Mouse (Mus musculus) retina, adult 2 months (tissue): ENCODE results near the gene Atf7ip.

Experiments used
- DNase-seq: peaks from one replicate; pipeline ENCODE4 v3.0.0-alpha.2; 2012; ENCODE audit warnings: low read depth, low spot score

The Atf7ip gene

DNA sequence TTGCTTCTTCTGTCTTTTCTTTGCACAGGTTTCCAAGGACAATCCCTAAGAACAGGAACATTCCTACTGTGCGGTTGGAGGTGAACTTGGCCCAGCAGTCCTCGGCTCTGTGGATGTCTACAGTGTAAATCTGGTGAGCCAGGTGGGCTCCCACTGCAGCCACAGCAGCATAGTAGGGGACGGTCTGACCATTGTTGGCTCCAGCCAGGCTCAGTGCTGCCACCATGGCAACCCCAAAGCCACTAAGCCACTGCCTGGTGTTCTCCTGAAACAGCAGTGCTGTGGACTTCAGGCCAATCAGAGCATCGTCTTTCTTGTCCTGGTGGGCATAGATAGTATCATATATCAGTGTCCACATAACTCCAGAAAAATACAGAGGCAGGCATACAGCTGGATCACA lies 19.8 kb upstream of the Atf7ip start:
- DNase-seq = no peak

DNA sequence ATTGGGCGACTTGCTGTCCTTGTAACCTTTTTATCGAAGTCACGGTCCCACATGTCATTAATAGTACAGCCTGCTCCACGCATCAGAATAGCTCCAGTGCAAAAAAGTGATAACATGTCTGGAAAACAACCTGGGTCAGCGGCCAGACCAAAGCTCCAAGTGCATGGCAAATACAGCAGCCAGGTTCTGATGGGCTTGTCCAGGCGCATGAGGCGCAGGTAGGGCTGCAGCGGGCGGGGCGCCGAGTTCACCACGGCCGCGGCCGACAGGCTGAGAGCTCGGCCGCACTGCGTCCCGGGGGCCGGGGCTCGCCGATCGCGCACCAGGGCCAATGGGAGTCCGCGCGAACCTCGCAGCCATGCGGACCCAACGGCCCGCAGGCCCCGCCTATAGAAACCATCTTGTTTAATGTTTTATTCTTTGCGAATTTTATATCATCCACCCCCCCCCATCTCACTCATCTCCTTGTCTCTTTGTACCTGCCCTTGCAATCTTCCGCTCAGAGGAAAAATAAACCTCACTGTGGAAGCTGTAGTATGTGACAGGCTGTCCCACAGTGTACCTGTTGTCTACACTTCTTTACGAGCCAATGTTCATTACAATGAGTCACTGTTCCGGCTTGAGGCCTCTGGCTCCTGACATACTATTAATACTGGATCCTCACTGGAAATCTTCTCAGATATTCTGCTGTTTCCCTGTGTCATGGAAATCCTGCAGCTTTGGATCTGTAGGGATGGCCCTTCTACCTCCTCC lies 19.0 kb upstream of the Atf7ip start:
- no peak for DNase-seq

DNA sequence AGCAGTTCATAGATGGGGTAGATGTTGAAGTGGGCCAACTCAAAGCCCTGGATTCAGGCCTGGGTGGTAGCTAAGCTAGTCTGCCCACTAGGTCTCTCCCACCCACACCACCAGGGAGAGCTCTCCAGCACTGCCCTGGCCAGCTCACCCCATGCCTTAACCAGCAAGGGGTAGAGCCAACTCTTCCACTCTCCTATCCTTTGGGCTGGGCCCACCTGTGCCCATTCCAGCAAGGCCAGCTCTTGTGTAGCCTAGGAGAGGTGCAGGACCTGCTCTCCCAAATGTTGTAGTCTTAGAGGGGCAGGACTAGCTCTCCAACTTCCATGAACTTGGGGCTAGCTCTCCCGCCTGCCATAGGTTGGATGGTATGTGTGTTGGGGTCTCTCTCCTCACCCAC lies 18.4 kb upstream of the Atf7ip start:
- no peak for DNase-seq

DNA sequence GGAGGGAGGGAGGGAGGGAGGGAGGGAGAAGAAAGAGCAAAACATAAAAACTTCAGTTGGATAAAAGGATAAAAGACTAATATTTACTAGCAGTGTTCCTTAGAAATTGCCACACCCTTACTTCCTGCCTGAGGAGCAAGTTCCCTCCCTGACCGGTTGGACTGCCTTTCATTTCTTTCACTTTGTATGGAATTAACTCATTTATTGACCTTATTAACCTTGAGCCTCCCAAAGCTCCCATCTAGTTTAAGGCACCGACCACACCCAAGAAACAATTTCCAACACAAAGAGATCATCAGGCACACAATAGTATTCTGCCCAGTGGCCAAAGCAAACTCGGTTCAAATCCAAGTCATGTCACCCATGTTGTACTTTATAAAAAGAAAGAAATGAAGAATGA lies 16.1 kb upstream of the Atf7ip start:
- no peak for DNase-seq

DNA sequence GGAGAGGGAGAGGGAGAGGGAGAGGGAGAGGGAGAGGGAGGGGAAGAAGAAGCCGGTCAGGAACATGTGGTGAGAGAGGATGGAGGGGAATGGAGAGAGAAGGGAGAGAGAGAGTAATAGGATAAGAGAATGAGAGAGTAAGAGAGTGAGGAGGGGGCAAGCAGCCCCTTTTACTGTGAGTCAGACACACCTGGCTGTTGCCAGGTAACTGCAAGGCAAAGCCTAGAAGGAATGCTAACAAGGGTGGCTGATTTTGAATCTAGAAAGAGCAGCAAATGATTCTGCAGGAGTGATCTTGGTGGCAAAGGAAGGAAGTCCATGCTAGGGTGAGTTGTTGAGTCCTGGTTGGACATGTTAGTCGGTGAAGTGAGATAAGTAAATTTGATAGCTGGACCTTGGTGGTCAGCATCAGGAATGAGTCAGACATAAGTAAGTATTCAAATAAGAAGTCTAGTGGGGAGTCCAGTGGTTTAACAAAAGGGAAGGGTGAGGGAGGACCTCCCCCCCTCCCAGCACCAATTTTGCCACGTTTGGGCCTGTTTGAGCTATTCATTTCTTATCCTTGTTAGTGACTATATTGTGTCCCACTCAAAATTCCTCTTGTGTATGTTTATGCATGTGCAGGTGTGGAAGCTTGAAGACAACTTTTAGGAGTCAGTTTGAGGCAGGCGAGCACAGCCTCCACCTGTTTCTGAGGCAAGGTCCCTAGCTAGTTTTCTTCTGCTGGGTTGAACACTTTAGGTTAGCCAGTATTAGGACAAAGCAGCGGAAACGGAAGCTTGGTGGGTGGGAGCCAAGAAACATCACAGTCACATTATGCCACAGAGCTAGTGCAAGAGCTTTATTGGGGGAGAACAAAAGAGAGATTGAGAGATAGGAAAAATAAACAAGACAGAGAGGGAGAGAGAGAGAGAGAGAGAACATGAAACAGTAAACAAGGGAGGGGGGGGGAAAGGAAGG lies 15.2 kb upstream of the Atf7ip start:
- DNase-seq = no peak

DNA sequence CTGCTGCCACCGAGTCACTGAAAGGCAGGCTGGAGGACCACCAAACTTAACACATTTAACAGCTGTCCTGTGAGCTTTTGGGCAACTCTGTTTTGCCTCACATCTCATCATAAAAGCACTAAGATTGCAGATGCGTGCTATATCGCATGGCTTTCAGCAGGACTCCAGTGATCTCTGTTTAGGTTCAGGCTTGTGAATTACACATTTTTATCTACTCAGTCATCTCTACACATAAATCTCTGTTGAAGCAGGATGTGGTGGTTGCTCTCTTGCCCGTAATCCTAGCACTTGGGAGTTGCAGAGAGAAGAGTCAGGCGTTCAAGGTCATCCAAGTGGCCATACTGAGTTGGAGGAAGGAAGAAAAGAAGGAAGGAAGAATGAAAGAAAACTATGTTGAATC lies 14.3 kb upstream of the Atf7ip start:
- DNase-seq = no peak

DNA sequence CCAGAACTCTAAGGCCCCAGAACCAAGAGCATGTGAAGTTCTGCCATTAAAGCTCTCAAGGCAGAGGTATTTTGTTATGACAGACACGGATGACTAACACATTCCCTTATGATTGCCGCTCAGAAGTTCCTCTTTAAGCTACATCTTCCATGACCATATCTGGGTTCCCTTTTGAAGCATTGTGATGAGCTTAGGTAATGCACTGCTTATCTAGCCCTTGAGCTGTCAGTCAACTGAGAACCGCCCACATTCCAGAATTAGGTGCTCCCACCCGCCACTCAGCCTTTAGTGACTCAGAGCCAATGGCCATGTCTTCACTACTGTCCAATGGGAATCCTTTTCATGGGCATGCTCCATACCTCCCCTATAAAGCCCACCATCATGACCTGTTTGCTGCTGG lies 13.7 kb upstream of the Atf7ip start:
- no peak for DNase-seq

DNA sequence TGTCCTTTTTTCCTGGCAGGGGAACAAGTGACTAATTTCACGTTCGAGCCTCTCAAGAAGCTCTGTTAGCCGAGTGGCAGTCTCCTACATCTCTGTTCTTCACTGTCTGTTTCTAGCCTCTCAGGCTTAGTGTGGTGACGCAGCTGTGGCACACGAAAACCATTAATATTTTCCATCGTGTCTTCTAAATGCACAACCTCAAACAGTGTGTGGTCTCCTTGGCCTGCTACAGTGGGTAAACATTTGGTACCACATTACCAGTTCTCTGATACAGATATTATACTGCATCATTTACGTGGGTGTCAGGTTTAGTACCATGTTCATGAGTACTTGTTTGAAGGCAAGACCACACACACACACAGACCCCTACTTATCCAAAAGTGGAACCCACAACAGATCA lies 12.5 kb upstream of the Atf7ip start:
- no peak for DNase-seq

DNA sequence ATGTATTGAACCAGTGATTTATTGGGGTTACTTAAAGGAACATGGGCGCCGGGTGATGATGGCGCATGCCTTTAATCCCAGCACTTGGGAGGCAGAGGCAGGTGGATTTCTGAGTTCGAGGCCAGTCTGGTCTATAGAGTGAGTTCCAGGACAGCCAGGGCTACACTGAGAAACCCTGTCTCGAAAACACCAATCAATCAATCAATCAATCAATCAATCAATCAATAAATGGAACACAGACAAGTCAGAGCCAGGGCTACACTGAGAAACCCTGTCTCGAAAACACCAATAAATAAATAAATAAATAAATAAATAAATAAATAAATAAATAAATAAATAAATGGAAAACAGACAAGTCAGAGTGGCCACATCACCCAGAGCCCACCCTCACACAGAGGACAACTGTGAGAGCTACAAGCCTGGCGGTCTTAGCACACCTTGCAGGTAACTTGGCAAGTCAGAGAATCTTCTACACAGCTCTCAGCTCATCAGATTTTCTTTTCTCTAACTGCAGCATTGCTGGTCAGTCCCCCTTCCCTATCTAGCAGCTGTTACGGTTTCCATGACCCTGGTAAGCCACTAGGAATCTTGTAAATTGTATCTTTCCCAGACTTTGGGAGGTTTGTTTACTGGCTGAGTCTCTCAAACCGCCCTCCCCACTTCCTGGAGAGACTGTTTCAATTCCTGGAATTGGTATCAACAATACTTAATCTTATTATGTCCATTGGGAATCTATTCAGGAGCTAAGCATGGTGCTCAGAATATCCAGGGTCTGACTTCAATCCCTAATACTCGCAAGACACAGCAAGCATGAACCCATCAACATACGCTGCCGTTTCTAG lies 11.8 kb upstream of the Atf7ip start:
- DNase-seq = no peak

DNA sequence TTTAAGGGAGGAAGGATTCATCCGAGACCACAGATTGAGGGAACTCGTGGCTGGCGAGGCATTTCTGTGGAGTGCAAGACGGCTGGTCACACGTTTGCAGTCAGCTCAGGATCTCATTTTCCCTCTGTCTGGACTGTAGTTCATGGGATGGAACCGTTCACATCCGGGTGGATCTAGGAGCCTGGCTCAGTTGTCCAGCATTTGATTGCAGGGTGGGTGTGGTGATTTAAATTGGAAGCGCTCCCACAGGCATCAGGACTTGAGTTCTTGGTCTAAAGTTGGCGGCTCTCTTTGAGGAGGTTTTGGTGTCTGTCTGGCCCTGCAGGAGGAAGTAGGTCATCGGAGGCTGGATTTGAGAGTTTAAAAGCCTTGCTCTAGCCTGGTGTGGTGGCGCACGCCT lies 10.9 kb upstream of the Atf7ip start:
- no peak for DNase-seq

DNA sequence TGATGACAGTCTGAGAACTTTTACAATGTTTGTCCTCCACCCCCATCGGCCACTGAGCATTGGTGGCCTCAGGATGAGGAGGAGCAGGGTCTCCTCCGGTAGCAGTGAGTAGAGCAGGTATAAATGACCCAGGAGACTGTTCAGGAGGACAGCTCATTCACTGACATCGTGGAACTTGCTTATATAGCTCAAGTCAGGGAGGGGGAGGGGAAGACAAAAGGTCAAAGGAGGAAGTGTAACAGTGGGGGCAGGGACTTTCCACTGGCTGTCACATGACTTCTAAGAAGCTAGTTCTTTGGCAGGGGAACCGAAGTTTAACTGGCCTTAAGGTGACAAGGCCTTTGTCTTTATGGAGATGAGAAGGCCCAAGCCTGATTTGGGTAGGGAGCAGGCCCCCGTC lies 8.2 kb upstream of the Atf7ip start:
- no peak for DNase-seq

DNA sequence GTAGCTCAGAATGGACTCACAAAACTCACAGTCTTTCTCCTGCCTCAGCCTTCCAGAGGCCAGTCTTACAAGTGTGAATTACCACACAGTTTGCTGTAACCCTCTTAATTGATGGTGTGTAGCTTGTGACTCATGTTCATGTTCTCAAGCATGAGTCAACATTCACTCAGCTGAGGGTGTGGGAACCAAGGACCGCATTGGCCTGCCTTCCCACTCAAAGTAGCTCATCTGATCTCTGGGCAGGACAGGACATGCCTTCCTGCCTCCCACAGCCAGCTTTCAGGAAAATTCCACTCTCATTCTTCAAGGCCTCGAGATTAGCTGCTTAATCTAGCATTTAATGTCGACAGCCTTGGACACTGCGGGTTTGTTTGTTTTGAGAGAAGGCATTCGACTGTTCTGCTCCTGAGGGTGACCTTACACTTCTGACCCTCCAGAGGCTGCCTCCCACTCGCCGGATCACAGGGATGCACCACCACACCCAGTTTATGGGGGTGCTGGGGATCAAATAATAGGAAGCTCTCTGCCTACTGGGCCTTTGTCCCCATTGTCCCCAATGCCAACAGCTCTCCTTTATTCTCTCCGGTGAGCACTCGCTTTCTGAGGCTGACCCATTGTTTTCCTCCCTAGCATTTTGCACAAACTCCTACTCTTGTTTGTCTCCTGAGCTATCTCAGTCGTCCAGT lies 6.5 kb upstream of the Atf7ip start:
- DNase-seq = no peak

DNA sequence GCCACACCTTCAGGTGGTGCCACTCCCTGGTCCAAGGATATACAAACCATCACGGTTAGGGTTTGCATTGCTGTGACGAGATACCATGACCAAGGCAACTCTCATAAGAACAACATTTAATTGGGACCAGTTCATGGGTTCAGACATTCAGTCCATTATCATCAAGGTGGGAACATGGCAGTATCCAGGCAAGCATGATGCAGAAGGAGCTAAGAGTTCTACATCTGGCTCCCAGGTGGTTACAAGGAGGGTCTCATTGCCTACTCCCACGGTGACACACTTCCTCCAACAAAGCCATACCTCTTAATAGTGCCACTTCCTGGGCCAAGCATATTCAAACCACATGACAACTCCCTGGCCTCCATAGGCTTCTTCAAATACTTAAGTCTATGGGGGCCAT lies 2.7 kb downstream of the Atf7ip start:
- no peak for DNase-seq

DNA sequence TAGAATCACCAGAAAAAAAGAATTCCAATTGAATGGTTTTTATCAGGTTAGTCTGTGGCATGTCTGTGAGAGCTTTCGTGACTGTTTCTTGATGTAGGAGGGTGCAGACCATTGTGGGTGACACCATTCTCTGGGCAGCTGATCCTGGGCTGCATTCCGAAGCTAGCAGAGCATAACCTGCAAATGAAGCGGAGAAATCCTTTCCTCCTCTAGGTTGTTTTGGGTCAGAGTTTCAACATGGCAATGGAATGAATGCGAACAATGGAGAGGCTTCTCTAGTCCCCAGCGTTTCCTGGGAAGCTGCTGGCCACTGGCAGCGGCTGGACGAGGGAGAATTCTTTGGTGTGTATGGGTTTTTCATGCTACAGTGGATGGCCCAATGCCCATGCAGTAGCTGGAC lies 5.0 kb downstream of the Atf7ip start:
- DNase-seq = no peak

DNA sequence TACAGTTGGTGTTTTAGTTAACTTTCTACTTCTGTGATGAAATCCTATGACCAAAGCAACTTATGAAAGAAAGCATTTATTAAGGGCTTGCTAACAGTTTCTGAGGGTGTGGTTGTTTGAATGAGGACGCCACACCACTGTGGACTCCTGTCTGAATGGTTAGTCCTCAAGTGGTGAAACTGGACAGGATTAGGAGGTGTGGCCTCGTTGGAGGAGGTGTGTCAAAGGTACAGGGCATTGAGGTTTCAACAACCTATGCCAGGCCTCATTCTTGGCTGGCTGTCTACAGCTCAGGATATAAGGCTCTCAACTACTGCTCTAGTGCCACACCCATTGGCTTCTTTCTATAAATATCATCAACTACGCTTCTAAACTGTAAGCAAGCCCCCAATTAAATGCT lies 6.4 kb downstream of the Atf7ip start:
- DNase-seq = no peak

DNA sequence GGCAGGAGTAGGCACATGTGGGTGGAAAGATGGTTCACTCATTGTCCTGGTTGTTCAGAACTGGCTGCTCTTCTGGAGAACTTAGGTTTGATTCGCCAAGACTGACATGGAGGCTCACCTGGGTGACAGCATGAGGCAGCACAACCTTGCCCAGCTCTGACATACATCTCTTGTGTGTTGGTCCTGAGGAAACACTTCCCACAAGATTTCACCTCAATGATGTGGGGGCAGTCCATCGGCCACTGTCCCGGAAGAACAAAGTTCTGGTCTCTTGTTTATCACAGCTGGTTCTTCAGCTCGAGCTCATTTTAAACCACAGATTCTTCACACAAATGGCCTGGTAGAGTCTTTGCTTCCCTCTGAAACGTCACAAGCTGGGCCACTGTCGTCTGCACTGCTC lies 10.7 kb downstream of the Atf7ip start:
- DNase-seq = no peak

DNA sequence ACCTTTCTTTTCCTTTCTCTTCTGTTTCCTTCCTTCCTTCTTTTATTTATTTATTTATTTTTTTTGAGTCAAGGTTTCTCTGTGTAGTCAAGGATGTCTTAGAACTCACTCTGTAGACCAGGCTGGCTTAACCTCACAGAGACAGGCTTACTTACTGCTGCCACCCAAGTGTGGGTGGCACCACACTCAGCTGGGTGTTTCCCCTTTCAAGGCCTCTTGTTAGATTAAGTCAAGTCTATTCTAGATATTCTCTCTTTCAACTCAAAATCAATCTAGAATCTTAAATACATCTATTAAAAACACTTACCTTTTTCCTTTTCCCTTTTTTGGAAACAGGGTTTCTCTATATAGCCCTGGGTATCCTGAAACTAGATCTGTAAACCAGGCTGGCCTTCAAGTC lies 11.3 kb downstream of the Atf7ip start:
- DNase-seq = no peak

DNA sequence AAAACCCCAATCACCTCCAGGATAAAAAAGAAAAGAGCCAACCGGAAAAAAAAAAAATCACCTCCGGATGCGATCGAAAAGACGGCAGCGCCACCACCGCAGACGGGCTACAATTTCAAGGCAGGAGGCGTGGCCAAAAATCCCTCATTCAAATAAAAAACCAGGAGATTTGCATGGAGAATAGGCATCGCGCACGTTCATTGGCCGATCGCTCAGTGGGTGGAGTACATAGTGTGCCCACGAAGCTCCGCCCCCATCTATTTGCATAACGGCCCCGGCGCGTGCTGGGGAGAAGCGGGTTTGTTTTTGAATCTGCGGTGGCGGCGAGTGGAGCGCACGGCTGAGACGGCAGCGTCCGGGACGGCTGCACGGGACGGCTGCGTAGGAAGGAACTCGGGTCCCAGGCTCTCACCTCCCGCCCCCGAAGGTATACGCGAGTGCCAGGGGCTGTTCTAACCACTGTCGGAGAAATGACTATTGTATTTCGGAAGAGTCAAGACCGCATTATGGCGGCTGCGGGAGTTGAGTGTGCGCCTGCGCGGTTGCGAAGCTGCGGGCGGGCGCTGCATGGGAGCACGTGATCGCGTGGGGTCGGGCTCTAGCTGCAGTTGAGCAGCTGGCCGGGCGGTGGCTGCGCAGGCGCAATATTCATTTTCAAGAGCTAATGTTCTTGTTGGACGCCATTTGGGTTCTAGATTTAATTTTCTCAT lies 12.7 kb downstream of the Atf7ip start:
- peak; percentile 94 for DNase-seq

DNA sequence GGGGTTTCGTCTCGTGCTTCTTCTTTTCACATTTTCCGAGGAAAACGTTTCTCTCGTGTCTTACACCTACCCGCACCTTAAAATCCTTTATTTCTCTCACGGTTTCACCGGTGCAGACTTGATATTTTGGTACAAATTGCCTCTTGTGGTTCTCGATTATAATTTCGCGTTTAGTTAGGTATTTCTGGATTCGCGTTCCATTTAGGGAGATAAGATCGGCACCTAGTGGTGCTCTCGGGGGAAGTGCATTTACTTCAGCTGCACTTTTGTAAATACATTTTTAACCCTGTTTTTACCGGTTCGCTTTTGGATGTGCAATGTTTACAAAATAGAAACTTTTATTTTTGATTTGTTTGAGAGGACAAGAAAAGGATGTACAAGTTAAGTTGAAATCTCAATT lies 13.3 kb downstream of the Atf7ip start:
- no peak for DNase-seq

DNA sequence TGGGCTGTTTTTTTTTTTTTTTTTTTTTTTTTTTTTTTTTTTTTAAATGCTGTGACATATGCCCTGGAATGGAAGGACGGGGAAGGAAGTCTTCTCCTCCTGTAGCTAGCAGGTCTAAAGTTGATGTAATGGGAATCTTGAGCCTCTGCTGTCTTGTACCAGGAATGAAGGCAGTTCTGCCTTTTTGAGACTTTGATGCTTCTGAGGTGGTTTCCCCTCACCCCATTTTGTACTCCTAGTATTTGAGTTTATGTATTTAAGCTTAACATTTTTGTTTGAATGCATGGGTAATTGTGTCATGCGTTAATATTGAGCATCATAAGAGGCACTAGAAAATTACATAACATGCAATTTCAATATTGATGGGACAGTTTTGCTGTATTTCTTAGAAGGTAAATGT lies 14.4 kb downstream of the Atf7ip start:
- DNase-seq = no peak

DNA sequence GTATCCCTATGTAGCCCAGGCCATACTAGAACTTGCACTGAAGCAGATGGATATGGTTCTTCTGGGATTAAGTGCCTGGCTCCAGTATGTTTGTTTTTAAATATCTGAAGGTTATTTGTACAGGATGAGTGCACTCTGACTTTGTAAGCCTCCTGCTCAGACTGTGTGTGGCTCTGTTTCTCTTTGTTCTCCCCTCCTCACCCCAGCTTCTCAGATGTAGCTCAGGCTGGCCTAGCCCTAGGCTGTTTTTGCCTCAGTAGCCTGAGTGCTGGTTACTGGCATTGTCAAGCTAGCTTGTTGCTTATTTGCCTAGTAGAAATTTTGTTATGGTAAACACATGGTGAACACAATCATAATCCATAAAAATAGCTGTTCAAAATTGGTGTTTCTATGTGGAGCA lies 15.7 kb downstream of the Atf7ip start:
- DNase-seq = no peak
